Mouse (Mus musculus): ENCODE measurements around the gene Wdr49. TPM values are rescaled to one million over a fixed set of nuclear protein-coding genes. Genes with fewer than 3 reads are reported as not detected.

The Wdr49 gene
- polyA plus RNA-seq, 1 experiment, result not detected

- WGBS, result 24% methylated on average over 7 of the region's 7 CpGs
- Histone ChIP-seq H3K27me3 (ENCODE audit: control insufficient read depth, insufficient read depth, low read length) (no peaks in the 10 kb centered on the region), H3K36me3 (ENCODE audit: control insufficient read depth, insufficient read depth, low read length) (no peaks in the 10 kb centered on the region), H3K4me3 (ENCODE audit: low read depth, low read length) (no peak overlapping the region), H3K27ac (ENCODE audit: insufficient read depth, low read depth, low read length) (no peak overlapping the region), H3K4me1 (ENCODE audit: control insufficient read depth, insufficient read depth, insufficient read length, low read length) (peaks cover 2% of the 10 kb centered on the region; the same call in 1 of the 2 replicates)
- TF ChIP-seq POLR2A (IDR thresholded peaks at IDR 0.05; ENCODE audit: low read depth, low read length), result no peak
- TF ChIP-seq CTCF (IDR thresholded peaks at IDR 0.05; ENCODE audit: extremely low read depth, insufficient read length, insufficient replicate concordance, low read depth, low read length), result no peak
These were observed 6.8 kb downstream of the Wdr49 start for GRCm38 (mm10) chr3:75475106-75475505.

GRCm38 (mm10) chr3:75474657-75475056, 7.3 kb downstream of the Wdr49 start:
- Histone ChIP-seq H3K4me3 (ENCODE audit: low read depth, low read length) (no peak overlapping the region), H3K4me1 (ENCODE audit: control insufficient read depth, insufficient read depth, insufficient read length, low read length) (peaks cover 2% of the 10 kb centered on the region; the same call in 1 of the 2 replicates), H3K27me3 (ENCODE audit: control insufficient read depth, insufficient read depth, low read length) (no peaks in the 10 kb centered on the region), H3K36me3 (ENCODE audit: control insufficient read depth, insufficient read depth, low read length) (no peaks in the 10 kb centered on the region), H3K27ac (ENCODE audit: insufficient read depth, low read depth, low read length) (no peak overlapping the region)
- WGBS, result 52% methylated on average over 7 of the region's 7 CpGs
- no peak for TF ChIP-seq CTCF (IDR thresholded peaks at IDR 0.05; ENCODE audit: extremely low read depth, insufficient read length, insufficient replicate concordance, low read depth, low read length)

DNA sequence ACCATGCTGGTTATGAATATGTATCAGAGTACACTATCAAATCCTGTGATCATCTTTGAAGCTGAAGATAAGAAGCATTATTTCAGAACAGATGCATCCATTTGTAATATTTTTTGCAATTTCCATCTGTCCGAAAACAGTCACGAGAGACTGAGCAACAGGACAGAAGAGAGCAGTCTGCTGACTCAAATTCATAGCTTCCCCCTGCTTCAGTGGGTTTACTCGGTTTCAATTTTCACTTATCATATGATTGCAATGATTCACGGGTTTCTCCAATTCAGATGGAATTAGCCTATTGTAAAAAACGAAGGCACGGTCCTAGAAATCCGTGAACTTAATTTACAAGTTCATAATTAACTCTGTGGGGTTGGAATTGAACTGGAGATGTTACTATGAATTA, 13.8 kb downstream of the Wdr49 start:
- no peaks in the 10 kb centered on the region for H3K4me1 ChIP-seq (ENCODE audit: control insufficient read depth, insufficient read depth, insufficient read length, low read length)
- H3K27ac ChIP-seq (ENCODE audit: insufficient read depth, low read depth, low read length), result no peak overlapping the region
- 75% methylated on average over 7 of the region's 7 CpGs for WGBS
- H3K27me3 ChIP-seq (ENCODE audit: control insufficient read depth, insufficient read depth, low read length), result no peaks in the 10 kb centered on the region
- no peak overlapping the region for H3K4me3 ChIP-seq (ENCODE audit: low read depth, low read length)
- TF ChIP-seq CTCF (IDR thresholded peaks at IDR 0.05; ENCODE audit: extremely low read depth, insufficient read length, insufficient replicate concordance, low read depth, low read length), result no peak
- no peak for TF ChIP-seq POLR2A (IDR thresholded peaks at IDR 0.05; ENCODE audit: low read depth, low read length)
- H3K36me3 ChIP-seq (ENCODE audit: control insufficient read depth, insufficient read depth, low read length), result no peaks in the 10 kb centered on the region

GRCm38 (mm10) chr3:75430564-75431181, 51.3 kb downstream of the Wdr49 start:
- H3K27me3 ChIP-seq (ENCODE audit: control insufficient read depth, insufficient read depth, low read length), result no peaks in the 10 kb centered on the region
- H3K4me1 ChIP-seq (ENCODE audit: control insufficient read depth, insufficient read depth, insufficient read length, low read length), result no peaks in the 10 kb centered on the region
- no peak overlapping the region for H3K4me3 ChIP-seq (ENCODE audit: low read depth, low read length)
- H3K36me3 ChIP-seq (ENCODE audit: control insufficient read depth, insufficient read depth, low read length), result no peaks in the 10 kb centered on the region
- TF ChIP-seq POLR2A (IDR thresholded peaks at IDR 0.05; ENCODE audit: low read depth, low read length) (no peak), CTCF (IDR thresholded peaks at IDR 0.05; ENCODE audit: extremely low read depth, insufficient read length, insufficient replicate concordance, low read depth, low read length) (no peak)
- 69% methylated on average over 4 of the region's 4 CpGs for WGBS
- H3K27ac ChIP-seq (ENCODE audit: insufficient read depth, low read depth, low read length), result no peak overlapping the region

DNA sequence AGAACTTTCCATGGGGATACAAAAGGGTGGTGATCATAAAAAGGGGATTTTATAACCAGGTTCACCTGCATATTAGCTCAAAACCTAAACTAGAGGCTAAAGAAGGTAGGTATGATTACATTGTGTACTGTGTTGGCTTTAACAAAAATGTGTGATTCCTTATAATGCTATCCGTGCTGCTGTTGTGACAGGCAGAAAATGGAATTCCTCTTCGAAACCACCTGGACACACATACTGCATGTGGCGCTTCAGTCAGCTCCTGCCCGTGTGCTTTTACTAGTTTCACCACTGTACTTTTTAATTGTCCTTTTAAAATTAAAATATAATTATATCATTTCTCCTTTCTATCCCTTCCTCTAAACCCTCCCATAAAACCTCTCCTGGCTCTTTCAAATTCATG, 86.0 kb downstream of the Wdr49 start:
- Histone ChIP-seq H3K27me3 (ENCODE audit: control insufficient read depth, insufficient read depth, low read length) (no peaks in the 10 kb centered on the region), H3K4me1 (ENCODE audit: control insufficient read depth, insufficient read depth, insufficient read length, low read length) (no peaks in the 10 kb centered on the region), H3K27ac (ENCODE audit: insufficient read depth, low read depth, low read length) (no peak overlapping the region), H3K4me3 (ENCODE audit: low read depth, low read length) (no peak overlapping the region), H3K36me3 (ENCODE audit: control insufficient read depth, insufficient read depth, low read length) (no peaks in the 10 kb centered on the region)
- WGBS, result 94% methylated on average over 4 of the region's 4 CpGs
- TF ChIP-seq CTCF (IDR thresholded peaks at IDR 0.05; ENCODE audit: extremely low read depth, insufficient read length, insufficient replicate concordance, low read depth, low read length) (no peak), POLR2A (IDR thresholded peaks at IDR 0.05; ENCODE audit: low read depth, low read length) (no peak)

DNA sequence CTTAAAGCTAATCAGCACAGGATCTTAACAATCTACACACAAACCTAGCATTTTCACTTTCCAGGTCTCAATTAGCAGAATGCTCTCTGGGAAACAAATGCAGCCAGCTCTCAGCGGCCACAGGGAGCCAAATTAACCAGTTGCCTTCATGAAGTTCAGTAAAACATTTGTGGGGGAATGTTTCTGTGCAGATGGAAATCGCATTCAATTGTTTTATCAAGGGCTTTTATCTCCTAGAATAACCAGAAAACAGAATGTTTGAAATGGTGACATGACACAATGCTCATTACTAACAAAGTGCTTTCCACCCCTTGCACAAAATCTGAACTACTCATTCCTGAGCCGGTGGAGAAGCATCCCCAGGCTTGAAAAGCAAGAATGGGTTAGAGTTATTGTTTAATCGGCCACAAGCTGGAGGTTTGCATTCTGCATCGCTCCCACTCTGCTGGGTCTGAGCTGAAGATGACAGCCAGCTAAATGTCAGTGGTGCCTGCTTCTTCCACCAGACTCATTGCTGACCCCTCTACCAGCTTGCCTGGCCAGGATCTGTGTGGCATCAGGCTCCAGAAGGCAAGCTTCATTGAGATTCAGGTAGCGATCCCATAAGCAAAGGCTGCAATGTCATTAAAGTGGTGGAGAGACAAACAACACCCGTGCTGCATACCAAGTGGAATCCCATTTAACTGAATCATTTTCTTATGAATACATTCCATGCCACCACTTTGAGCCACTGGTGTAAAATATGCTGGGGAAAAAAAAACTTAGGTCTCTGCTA, 86.6 kb downstream of the Wdr49 start:
- TF ChIP-seq POLR2A (IDR thresholded peaks at IDR 0.05; ENCODE audit: low read depth, low read length) (no peak), CTCF (IDR thresholded peaks at IDR 0.05; ENCODE audit: extremely low read depth, insufficient read length, insufficient replicate concordance, low read depth, low read length) (no peak)
- H3K36me3 ChIP-seq (ENCODE audit: control insufficient read depth, insufficient read depth, low read length), result no peaks in the 10 kb centered on the region
- no peaks in the 10 kb centered on the region for H3K27me3 ChIP-seq (ENCODE audit: control insufficient read depth, insufficient read depth, low read length)
- 66% methylated on average over 7 of the region's 7 CpGs for WGBS
- H3K27ac ChIP-seq (ENCODE audit: insufficient read depth, low read depth, low read length), result no peak overlapping the region
- H3K4me3 ChIP-seq (ENCODE audit: low read depth, low read length), result no peak overlapping the region
- H3K4me1 ChIP-seq (ENCODE audit: control insufficient read depth, insufficient read depth, insufficient read length, low read length), result no peaks in the 10 kb centered on the region

DNA sequence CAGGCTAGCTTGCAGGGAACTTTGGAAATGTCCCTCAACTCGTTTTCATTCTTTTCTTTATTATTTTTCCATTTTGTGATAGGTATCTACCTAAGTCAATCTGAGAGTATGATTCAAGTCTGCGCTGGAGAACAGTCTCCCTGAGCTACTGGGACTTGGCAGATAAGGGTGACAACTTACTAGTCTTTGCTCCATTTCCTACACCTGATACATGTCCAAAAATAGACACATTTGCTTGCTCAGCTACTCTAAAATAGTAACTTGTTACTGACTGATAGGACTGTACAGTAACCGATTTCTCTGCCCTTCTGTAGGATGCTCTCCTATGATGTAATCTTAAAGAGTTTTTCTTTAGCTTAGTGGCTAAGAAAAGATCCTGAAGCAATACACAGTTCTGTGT, 87.5 kb downstream of the Wdr49 start:
- Histone ChIP-seq H3K27me3 (ENCODE audit: control insufficient read depth, insufficient read depth, low read length) (no peaks in the 10 kb centered on the region), H3K27ac (ENCODE audit: insufficient read depth, low read depth, low read length) (no peak overlapping the region), H3K36me3 (ENCODE audit: control insufficient read depth, insufficient read depth, low read length) (no peaks in the 10 kb centered on the region), H3K4me1 (ENCODE audit: control insufficient read depth, insufficient read depth, insufficient read length, low read length) (no peaks in the 10 kb centered on the region), H3K4me3 (ENCODE audit: low read depth, low read length) (no peak overlapping the region)
- WGBS, result 65% methylated on average over 3 of the region's 3 CpGs
- TF ChIP-seq POLR2A (IDR thresholded peaks at IDR 0.05; ENCODE audit: low read depth, low read length), result no peak
- TF ChIP-seq CTCF (IDR thresholded peaks at IDR 0.05; ENCODE audit: extremely low read depth, insufficient read length, insufficient replicate concordance, low read depth, low read length), result no peak
